Mouse (Mus musculus): ENCODE results near the gene 2010003K11Rik.

DNA sequence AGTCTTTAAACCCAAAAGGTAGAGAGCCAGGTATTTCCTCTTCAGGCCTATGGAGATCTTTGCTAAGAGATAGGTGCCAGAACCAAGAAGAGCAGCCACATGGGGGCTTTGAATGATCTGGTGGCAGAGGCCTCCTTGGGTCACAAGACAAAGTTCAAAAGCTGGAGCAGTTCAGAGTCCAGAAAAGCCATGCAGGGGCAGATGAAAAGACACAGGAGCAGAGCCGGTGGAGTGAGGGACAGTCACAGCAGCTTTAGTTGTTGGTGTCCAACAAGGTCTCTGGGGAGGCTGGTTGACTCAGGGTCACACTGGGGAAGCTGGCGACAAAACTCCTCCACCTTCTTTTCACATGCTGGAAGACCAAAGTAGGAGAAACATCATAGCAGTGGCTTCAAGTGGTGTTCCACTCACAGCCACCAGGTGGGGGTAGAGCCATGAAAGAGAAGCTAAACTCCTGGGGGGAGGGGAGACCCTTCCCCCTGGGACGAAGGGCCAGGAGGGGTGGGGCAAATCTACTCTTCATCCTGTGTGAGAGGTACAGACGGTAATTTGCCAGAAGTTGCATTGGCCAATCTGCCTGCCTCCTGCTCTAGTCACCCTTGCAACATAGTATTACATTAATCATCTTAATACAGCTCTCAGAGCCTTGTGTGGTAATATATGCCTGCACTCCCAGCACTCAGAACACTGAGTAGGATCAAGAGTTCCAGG lies 965 bp downstream of the 2010003K11Rik start:
- 0 out of 2 replicates have a peak, but pooled peaks have one; percentile 0 for TF ChIP-seq POLR2A (IDR thresholded peaks at IDR 0.05; ENCODE audit: low read depth, low read length)
- peak; percentile 88; the same call in 1 of the 2 replicates for TF ChIP-seq CTCF (IDR thresholded peaks at IDR 0.05; ENCODE audit: extremely low read depth, insufficient read length, insufficient replicate concordance, low read depth, low read length)
